Mouse (Mus musculus) kidney, postnatal 0 days (tissue): ENCODE measurements around the gene Tmem230. TPM values are rescaled to one million over a fixed set of nuclear protein-coding genes. Genes with fewer than 3 reads are reported as not detected.

Experiments used
- ATAC-seq: fragments of 200-750 bp; cut with Nextera tagmentation; replicated peaks from 2 replicates; pipeline ENCODE4 v1.8.0; 2017; ENCODE audit warnings: low read depth, moderate number of reproducible peaks, moderate TSS enrichment, moderate library complexity; ENCODE audit not compliant: low FRiP score
- DNase-seq: peaks from one replicate; pipeline ENCODE4 v3.0.0-alpha.2; 2016; ENCODE audit warnings: low spot score
- H3K27ac ChIP-seq: fragments of 300-500 bp; sonication (generic); 2 replicates; pipeline ENCODE4 v1.5.1; 2014; ENCODE audit warnings: mild to moderate bottlenecking
- H3K27me3 ChIP-seq: fragments of 300-500 bp; sonication (generic); 2 replicates; pipeline ENCODE4 v1.6.1; 2014; ENCODE audit warnings: low read length, mixed read lengths; ENCODE audit not compliant: insufficient read depth
- H3K36me3 ChIP-seq: fragments of 300-500 bp; sonication (generic); 2 replicates; pipeline ENCODE4 v1.6.1; 2014; ENCODE audit warnings: low read length, mixed read lengths; ENCODE audit not compliant: insufficient read depth
- H3K4me1 ChIP-seq: fragments of 300-500 bp; sonication (generic); replicated peaks from 2 replicates; pipeline ENCODE4 v1.6.1; 2014; ENCODE audit warnings: antibody characterized with exemption, low read length, mixed read lengths; ENCODE audit not compliant: insufficient read depth
- H3K4me2 ChIP-seq: fragments of 300-500 bp; sonication (generic); 2 replicates; pipeline ENCODE4 v1.6.1; 2014; ENCODE audit warnings: mild to moderate bottlenecking, low read length, moderate library complexity, mixed read lengths
- H3K4me3 ChIP-seq: fragments of 300-500 bp; sonication (generic); replicated peaks from 2 replicates; pipeline ENCODE4 v1.5.1; 2014; ENCODE audit warnings: low read depth, low read length
- H3K9ac ChIP-seq: fragments of 300-500 bp; sonication (generic); 2 replicates; pipeline ENCODE4 v1.6.1; 2014; ENCODE audit warnings: low read depth, low read length
- H3K9me3 ChIP-seq: fragments of 300-500 bp; sonication (generic); replicated peaks from 2 replicates; pipeline ENCODE4 v1.6.1; 2016; ENCODE audit warnings: low read length, inconsistent platforms, mixed read lengths
- CTCF ChIP-seq: IDR thresholded peaks from 2 replicates; pipeline ENCODE4 v1.5.1; 2016; ENCODE audit warnings: antibody characterized with exemption, low read depth, mild to moderate bottlenecking, moderate library complexity
- WGBS: fragments of 180-500 bp; shearing (Covaris S2); extraction: QIAGEN DNeasy Blood & Tissue Kit; methylation state at CpG from one replicate; pipeline ENCODE4 v1.1.7; 2014; 5-methylcytosine and 5-hydroxymethylcytosine counted together
- polyA plus RNA-seq: library from polyadenylated mRNA; unstranded; fragments of >200 nt; fragmentation: Nextera tagmentation; extraction: Ambion mirVana; gene quantifications from 2 replicates; pipeline ENCODE4 v1.2.1, GENCODE M21; 2015

Tmem230 gene
- polyA plus RNA-seq, 1 experiment from 2014 or later: 49.7 TPM

DNA sequence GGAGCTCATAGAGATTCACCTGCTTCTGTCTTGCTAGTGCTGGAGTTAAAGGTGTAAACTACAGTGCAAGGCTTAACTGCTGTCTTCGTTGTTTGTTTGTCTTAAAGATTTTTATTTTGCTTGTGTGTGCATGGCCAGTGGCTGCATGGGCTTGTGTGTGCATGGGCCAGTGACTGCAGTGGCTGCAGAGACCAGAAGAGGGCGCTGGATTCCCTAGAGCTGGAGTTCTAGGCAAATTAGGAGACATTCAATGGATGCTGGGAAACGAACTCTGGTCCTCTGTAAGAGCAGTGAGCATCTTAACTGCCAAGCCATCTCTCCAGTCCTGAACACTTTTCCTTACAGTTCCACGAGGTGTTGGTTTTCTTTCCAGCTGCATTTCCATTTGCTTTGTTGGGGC, 27.9 kb upstream of the Tmem230 start:
- no peak for ATAC-seq
- no peak for DNase-seq
- Histone ChIP-seq H3K4me2 (no peak overlapping the region), H3K4me3 (no peak overlapping the region), H3K36me3 (no peaks in the 10 kb centered on the region), H3K9ac (no peak overlapping the region), H3K27ac (no peak overlapping the region), H3K27me3 (no peaks in the 10 kb centered on the region), H3K4me1 (0 out of 2 replicates have a peak, but pooled peaks cover 7% of the 10 kb centered on the region), H3K9me3 (no peaks in the 10 kb centered on the region)
- TF ChIP-seq CTCF: peak; percentile 34; the same call in 1 of the 2 replicates
- 76% methylated on average over 4 of the region's 4 CpGs for WGBS

DNA sequence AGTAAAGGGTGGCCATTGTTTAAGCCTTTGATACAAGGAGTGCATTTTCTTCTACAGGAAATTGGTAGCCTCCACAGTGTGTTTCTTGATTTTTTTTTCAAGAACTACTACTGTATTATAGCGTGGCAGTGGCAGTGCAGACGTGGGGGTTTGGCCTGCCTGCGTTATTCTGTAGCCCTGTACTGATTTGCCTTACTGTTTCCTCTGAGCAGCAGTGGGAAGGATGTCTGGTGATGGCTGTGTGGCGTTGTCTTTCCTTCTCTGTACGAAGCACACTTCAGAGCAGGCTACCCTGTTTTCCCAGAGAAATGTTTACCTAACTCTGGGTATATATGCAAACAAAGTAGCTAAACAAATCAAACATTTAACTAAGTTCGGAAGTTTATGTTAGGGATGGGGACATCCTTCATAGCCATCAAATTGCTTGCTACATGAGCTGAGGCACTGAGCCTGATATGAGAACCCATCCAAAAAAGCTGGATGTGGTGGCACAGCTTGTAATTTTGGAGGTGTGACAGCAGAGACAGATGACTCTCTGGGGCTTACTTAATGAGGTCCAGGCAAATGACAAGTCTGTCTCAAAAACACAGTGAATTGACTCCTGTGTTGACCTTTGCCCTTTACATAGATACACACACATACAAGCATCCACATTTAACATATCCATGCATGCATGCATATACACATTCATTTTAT, 25.2 kb upstream of the Tmem230 start:
- H3K27ac ChIP-seq: no peak overlapping the region

DNA sequence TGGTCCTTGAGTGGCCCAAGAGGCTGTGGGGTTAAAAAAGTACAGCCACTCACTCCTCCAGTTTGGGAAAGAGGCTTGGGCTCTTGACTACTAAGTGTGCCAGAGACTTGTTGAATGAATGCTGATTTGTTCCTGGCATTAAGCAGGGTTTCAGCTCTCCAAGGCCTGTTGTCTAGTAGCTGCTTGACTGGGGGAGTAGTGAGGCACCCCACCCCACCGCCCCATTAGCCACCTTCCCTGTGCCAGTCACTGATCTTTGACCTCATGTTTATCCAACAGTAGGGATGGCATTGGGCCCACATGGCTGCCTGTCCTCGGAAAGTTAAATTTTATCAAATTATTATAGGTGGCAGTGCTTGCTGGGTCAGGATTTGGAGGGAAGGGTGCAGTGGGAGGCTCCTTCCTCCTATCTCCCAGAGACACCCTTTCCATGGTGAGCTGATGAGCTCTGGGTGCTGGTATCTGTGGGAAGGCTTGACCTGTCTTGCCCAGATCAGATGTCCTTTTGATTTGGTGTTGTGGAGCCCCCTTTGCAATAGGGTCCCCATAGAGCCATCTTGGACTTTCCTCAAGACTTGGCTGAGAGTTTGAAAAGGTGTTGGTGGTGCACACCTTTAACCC, 22.8 kb upstream of the Tmem230 start:
- Histone ChIP-seq H3K27ac (no peak overlapping the region), H3K4me2 (no peak overlapping the region), H3K4me3 (no peak overlapping the region), H3K9me3 (no peaks in the 10 kb centered on the region), H3K4me1 (no peaks in the 10 kb centered on the region), H3K27me3 (no peaks in the 10 kb centered on the region), H3K36me3 (no peaks in the 10 kb centered on the region), H3K9ac (no peak overlapping the region)
- no peak for TF ChIP-seq CTCF
- DNase-seq: no peak
- WGBS: 67% methylated on average over 2 of the region's 2 CpGs
- ATAC-seq: no peak

More for the DNA sequence above, 25.2 kb upstream of the Tmem230 start:
- Histone ChIP-seq H3K4me1 (no peaks in the 10 kb centered on the region), H3K4me2 (no peak overlapping the region), H3K9me3 (no peaks in the 10 kb centered on the region), H3K36me3 (no peaks in the 10 kb centered on the region), H3K9ac (no peak overlapping the region), H3K27me3 (no peaks in the 10 kb centered on the region), H3K4me3 (no peak overlapping the region)
- ATAC-seq (no peak), DNase-seq (no peak)
- 49% methylated on average over 6 of the region's 6 CpGs for WGBS
- no peak for TF ChIP-seq CTCF

- Histone ChIP-seq H3K27ac (no peak overlapping the region), H3K4me1 (peaks cover 5% of the 10 kb centered on the region; the same call in 1 of the 2 replicates), H3K27me3 (no peaks in the 10 kb centered on the region), H3K36me3 (no peaks in the 10 kb centered on the region), H3K9me3 (no peaks in the 10 kb centered on the region), H3K4me3 (no peak overlapping the region), H3K9ac (no peak overlapping the region), H3K4me2 (no peak overlapping the region)
- 78% methylated on average over 3 of the region's 3 CpGs for WGBS
- ATAC-seq (peak; percentile 63; the same call in 1 of the 2 replicates), DNase-seq (no peak)
- TF ChIP-seq CTCF: no peak
These were observed 21.6 kb upstream of the Tmem230 start for GRCm38 (mm10) chr2:132269217-132269616.

- ATAC-seq: no peak
- H3K9me3 ChIP-seq: no peaks in the 10 kb centered on the region
- no peak overlapping the region for H3K27ac ChIP-seq
- H3K4me1 ChIP-seq: peaks cover 9% of the 10 kb centered on the region; the same call in 1 of the 2 replicates
- H3K9ac ChIP-seq: no peak overlapping the region
- no peaks in the 10 kb centered on the region for H3K27me3 ChIP-seq
- TF ChIP-seq CTCF: no peak
- WGBS: 88% methylated on average over 3 of the region's 3 CpGs
- H3K4me2 ChIP-seq: no peak overlapping the region
- H3K36me3 ChIP-seq: no peaks in the 10 kb centered on the region
- no peak for DNase-seq
- no peak overlapping the region for H3K4me3 ChIP-seq
These were observed 18.5 kb upstream of the Tmem230 start for GRCm38 (mm10) chr2:132266086-132266485.

DNA sequence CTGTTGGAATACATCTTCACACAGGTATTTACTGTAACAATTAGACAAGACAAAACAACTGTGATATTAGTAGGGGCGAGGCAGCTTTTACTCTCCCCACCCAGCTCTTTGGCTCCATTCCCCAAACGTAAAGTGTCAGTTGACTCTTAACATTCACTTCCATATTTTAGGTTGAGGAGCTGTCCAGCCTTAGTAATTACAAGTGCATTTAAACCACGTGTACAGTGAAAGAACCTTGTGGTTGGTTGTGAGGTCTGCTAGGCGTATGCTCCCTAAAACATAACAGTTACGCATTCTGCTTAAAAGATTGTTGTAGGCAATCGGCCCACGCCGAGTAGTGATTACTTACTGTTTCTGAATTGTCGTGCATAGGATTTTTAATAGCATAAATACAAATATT, 17.6 kb upstream of the Tmem230 start:
- Histone ChIP-seq H3K9me3 (no peaks in the 10 kb centered on the region), H3K9ac (no peak overlapping the region), H3K27ac (no peak overlapping the region), H3K4me3 (no peak overlapping the region), H3K36me3 (no peaks in the 10 kb centered on the region), H3K27me3 (no peaks in the 10 kb centered on the region), H3K4me1 (peaks cover 9% of the 10 kb centered on the region; the same call in 1 of the 2 replicates), H3K4me2 (no peak overlapping the region)
- DNase-seq: peak; percentile 23
- TF ChIP-seq CTCF: no peak
- ATAC-seq: no peak
- 78% methylated on average over 9 of the region's 9 CpGs for WGBS
